Mouse (Mus musculus) cerebellum, adult 2 months (tissue): ENCODE measurements at regions not wholly inside any gene's neighbourhood (a gene's known extent, or its start where the extent isn't known, plus 50 kb on each side); places are given as distances from the start of the nearest gene placed in this dataset.

ENCODE experiments used
- CTCF ChIP-seq: fragments of 200-500 bp; IDR thresholded peaks from 2 replicates; pipeline ENCODE4 v1.5.1; 2011; ENCODE audit warnings: low read depth, mild to moderate bottlenecking, control low read depth, low read length, moderate library complexity, borderline replicate concordance; ENCODE audit not compliant: insufficient read depth
- POLR2A ChIP-seq: fragments of 200-500 bp; IDR thresholded peaks from 2 replicates; pipeline ENCODE4 v1.6.1; 2011; ENCODE audit warnings: low read length, control low read depth, borderline replicate concordance; ENCODE audit not compliant: insufficient read depth

DNA sequence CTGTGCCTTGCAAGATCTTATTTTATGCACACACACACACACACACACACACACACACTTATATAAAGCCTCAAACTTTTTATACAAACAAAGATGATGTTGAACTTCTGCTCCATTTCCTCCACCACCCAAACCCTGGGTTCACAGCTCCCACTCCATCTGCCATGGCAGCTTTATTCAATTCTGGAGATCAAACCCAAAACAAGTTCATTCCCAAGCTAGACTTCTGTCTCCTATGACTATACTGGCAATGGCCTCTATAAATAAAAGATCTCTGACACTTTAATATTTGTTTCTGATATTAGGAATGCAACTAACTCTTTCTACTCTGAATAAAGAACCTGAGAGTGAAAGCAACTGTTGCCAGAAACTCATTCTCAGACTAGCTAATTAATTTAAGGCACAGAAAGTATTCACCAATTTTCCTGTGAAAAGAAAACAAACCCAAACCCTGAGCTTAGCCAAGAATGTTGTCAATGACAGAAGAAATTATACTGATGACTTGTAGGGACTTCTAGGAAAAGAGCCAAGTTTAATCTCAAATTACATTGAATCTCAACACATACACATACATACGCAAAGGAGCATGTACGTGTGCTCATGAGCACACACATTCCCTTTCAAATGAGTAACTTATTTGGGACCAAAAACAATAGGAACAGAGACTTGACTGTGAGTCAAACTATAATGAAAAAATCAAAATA is 695.1 kb upstream of the 4930412O13Rik start:
- TF ChIP-seq POLR2A = no peak
- no peak for TF ChIP-seq CTCF
